ENCODE assay signal across 8 mouse cellular contexts in the genomic region with DNA sequence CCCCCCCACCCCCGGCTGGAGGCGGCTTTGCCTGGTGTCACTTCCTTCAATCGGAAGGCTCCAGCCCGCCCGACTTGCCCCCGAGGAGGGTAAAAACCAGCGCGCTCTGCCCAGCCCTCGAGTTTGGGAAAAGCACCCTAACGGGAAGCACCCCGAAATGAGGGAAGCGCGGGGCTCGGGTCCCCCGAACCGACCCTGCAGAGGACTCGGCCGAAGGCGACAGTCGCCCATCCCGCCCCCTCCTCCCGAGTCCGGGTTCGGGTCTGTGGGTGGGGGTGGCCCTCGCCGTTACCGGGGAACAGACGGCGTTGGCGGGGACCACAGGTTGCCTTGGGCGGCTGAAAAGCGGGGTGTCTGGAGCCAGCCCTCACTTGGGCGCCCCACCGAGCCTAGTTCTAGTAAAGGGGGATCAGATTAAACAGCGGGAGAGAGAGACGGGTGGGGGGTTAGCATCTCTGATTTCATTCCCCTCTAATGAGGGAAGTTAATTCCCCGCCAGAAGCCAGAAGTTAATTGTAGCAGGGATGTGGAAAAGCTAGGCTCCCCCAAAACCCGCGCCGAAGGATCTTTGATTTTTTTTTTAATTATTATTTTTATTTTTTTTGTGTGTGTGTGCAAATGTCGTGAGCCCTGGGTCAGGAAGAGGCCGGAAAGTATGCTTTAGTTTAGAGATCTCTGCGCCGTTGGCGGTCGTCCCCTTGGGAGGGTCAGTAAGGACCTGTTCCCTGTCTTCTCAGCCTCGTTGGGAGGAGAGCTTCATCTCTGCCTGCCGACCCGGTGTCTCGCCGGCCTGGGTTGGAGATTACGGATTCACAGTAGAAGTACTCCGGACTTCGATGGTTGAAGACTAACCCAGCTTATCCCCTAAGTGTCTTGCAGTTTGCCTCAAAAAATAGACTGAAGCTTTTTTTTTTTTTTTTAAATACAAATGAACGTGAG. TPM values are rescaled to one million over a fixed set of nuclear protein-coding genes. Genes with fewer than 3 reads are reported as not detected.
DNase-seq lines count a peak whose midpoint lies in the region; ATAC-seq and TF ChIP-seq lines count a peak whose summit lies in the region.

No protein-coding gene starts in this region.

- no peak for TF ChIP-seq CTCF in cerebellum, adult 2 months (IDR thresholded peaks at IDR 0.05; ENCODE audit: borderline replicate concordance, insufficient read depth, low read depth, low read length)
- no peak for TF ChIP-seq CTCF in forebrain, postnatal 0 days (IDR thresholded peaks at IDR 0.05; ENCODE audit: low read depth)
- no peak for TF ChIP-seq CTCF in lung, postnatal 0 days (IDR thresholded peaks at IDR 0.05)

- no peaks in the 10 kb centered on the region for H3K9me3 ChIP-seq in forebrain, postnatal 0 days (ENCODE audit: low read length)
- no peaks in the 10 kb centered on the region for H3K9me3 ChIP-seq in intestine, embryonic 16.5 days (ENCODE audit: control insufficient read depth, low read length)
- no peaks in the 10 kb centered on the region for H3K9me3 ChIP-seq in lung, postnatal 0 days (ENCODE audit: low read length)

- no peaks in the 10 kb centered on the region for H3K27me3 ChIP-seq in cerebellum, adult 2 months (ENCODE audit: control insufficient read depth, insufficient read depth, low read length)
- no peaks in the 10 kb centered on the region for H3K27me3 ChIP-seq in forebrain, postnatal 0 days (ENCODE audit: insufficient read depth, low read length)
- no peaks in the 10 kb centered on the region for H3K27me3 ChIP-seq in intestine, embryonic 16.5 days (replicated peaks; ENCODE audit: control insufficient read depth, insufficient read depth, low read length)
- no peaks in the 10 kb centered on the region for H3K27me3 ChIP-seq in lung, postnatal 0 days (replicated peaks; ENCODE audit: insufficient read depth, low read length)

- no peak for TF ChIP-seq POLR2A in cerebellum, adult 2 months (IDR thresholded peaks at IDR 0.05; ENCODE audit: borderline replicate concordance, insufficient read depth, low read length)

- H3K4me1 ChIP-seq in cerebellum, adult 2 months (ENCODE audit: control insufficient read depth, insufficient read depth, low read length), result peaks cover 12% of the 10 kb centered on the region
- peaks cover 9% of the 10 kb centered on the region; the same call in 1 of the 2 replicates for H3K4me1 ChIP-seq in forebrain, postnatal 0 days (ENCODE audit: insufficient read depth)
- H3K4me1 ChIP-seq in intestine, embryonic 16.5 days (ENCODE audit: control insufficient read depth, insufficient read depth, low read length), result peaks cover 12% of the 10 kb centered on the region
- no peaks in the 10 kb centered on the region for H3K4me1 ChIP-seq in lung, postnatal 0 days (ENCODE audit: insufficient read depth, low read depth, low read length)

- peak overlapping the region; percentile 85 for H3K9ac ChIP-seq in forebrain, postnatal 0 days
- H3K9ac ChIP-seq in intestine, embryonic 16.5 days (ENCODE audit: low read depth, low read length), result peak overlapping the region; percentile 92
- H3K9ac ChIP-seq in lung, postnatal 0 days (replicated peaks; ENCODE audit: low read depth), result peak overlapping the region; percentile 81

- peak; percentile 2 for ATAC-seq in forebrain, postnatal 0 days
- ATAC-seq in intestine, embryonic 16.5 days, result peak; percentile 10; the same call in 1 of the 2 replicates
- ATAC-seq in lung, postnatal 0 days, result peak; percentile 43

- TF ChIP-seq EP300 in lung, postnatal 0 days (IDR thresholded peaks at IDR 0.05), result no peak

- WGBS in cerebellum, adult 2 months, result under 1% methylated on average over 55 of the region's 55 CpGs
- under 1% methylated on average over 55 of the region's 55 CpGs for WGBS in forebrain, postnatal 0 days
- under 1% methylated on average over 55 of the region's 55 CpGs for WGBS in intestine, embryonic 16.5 days
- under 1% methylated on average over 47 of the region's 55 CpGs for WGBS in lung, postnatal 0 days

- peak overlapping the region; percentile 78 for H3K4me3 ChIP-seq in cerebellum, adult 2 months (replicated peaks; ENCODE audit: insufficient read depth, low read depth, low read length)
- H3K4me3 ChIP-seq in forebrain, postnatal 0 days (ENCODE audit: low read depth, low read length), result peak overlapping the region; percentile 82
- peak overlapping the region; percentile 99 for H3K4me3 ChIP-seq in intestine, embryonic 16.5 days (ENCODE audit: low read length)
- H3K4me3 ChIP-seq in lung, postnatal 0 days (ENCODE audit: low read depth, low read length), result peak overlapping the region; percentile 84

- H3K36me3 ChIP-seq in forebrain, postnatal 0 days (ENCODE audit: insufficient read depth), result peaks cover 28% of the 10 kb centered on the region
- peaks cover 15% of the 10 kb centered on the region for H3K36me3 ChIP-seq in intestine, embryonic 16.5 days (ENCODE audit: control insufficient read depth, insufficient read depth, low read length)
- peaks cover 13% of the 10 kb centered on the region; the same call in 1 of the 2 replicates for H3K36me3 ChIP-seq in lung, postnatal 0 days (ENCODE audit: insufficient read depth, low read length)

- DNase-seq in right cerebral cortex, postnatal 25 days, result peak; percentile 47
- no peak for DNase-seq in right cerebral cortex, postnatal 36 days (ENCODE audit: low spot score in 2 of 2)
- peak; percentile 49 to 59 for DNase-seq in cerebellum, adult 2 months
- no peak for DNase-seq in forebrain, postnatal 0 days
- no peak for DNase-seq in lung, postnatal 0 days (ENCODE audit: low spot score)
- peak; percentile 36 for DNase-seq in spleen, adult 12 weeks (ENCODE audit: low spot score)
- no peak for DNase-seq in urinary bladder, adult 2 months (ENCODE audit: low spot score)

- peak overlapping the region; percentile 90 for H3K4me2 ChIP-seq in forebrain, postnatal 0 days (ENCODE audit: low read depth)
- peak overlapping the region; percentile 77 for H3K4me2 ChIP-seq in intestine, embryonic 16.5 days (ENCODE audit: low read depth, low read length)
- H3K4me2 ChIP-seq in lung, postnatal 0 days (replicated peaks; ENCODE audit: low read depth, low read length), result peak overlapping the region; percentile 97

- 0 out of 2 replicates have a peak overlapping the region, but pooled peaks have one; percentile 51 for H3K27ac ChIP-seq in cerebellum, adult 2 months (ENCODE audit: insufficient read depth, low read length)
- H3K27ac ChIP-seq in forebrain, postnatal 0 days (ENCODE audit: low read depth, low read length), result peak overlapping the region; percentile 84; the same call in 1 of the 2 replicates
- peak overlapping the region; percentile 87 for H3K27ac ChIP-seq in intestine, embryonic 16.5 days (ENCODE audit: low read length)
- peak overlapping the region; percentile 87 for H3K27ac ChIP-seq in lung, postnatal 0 days (ENCODE audit: low read length)

RNA-seq across cellular contexts. Expression of gene Srsf9, which starts 0.9 kb away (rescaled TPM):
- polyA plus RNA-seq in cerebellum, adult 2 months (2012; rRNA removed), result 60.1 and 65.0 TPM in 2 replicates
- total RNA-seq in forebrain, postnatal 0 days (2014; rRNA removed), result 43.7 and 49.9 TPM in 2 replicates
- 112 and 117 TPM in 2 replicates for polyA plus RNA-seq in forebrain, postnatal 0 days (2015; fragmentation: Nextera tagmentation; extraction: Ambion mirVana)
- polyA plus RNA-seq in intestine, embryonic 16.5 days (2015; fragmentation: Nextera tagmentation; extraction: Ambion mirVana), result 67.9 and 121 TPM in 2 replicates
- 140 and 152 TPM in 2 replicates for polyA plus RNA-seq in lung, postnatal 0 days (2015; fragmentation: Nextera tagmentation; extraction: Ambion mirVana)
- polyA plus RNA-seq in urinary bladder, adult 2 months (2012; rRNA removed), result 56.7 and 60.4 TPM in 2 replicates

RNA-seq across cellular contexts. Expression of gene Gatc, which starts 13.1 kb away (rescaled TPM):
- 32.8 and 33.6 TPM in 2 replicates for polyA plus RNA-seq in cerebellum, adult 2 months (2012; rRNA removed)
- total RNA-seq in forebrain, postnatal 0 days (2014; rRNA removed), result 21.8 and 25.5 TPM in 2 replicates
- 34.8 and 40.2 TPM in 2 replicates for polyA plus RNA-seq in forebrain, postnatal 0 days (2015; fragmentation: Nextera tagmentation; extraction: Ambion mirVana)
- 23.4 and 23.9 TPM in 2 replicates for polyA plus RNA-seq in intestine, embryonic 16.5 days (2015; fragmentation: Nextera tagmentation; extraction: Ambion mirVana)
- 10.1 and 10.4 TPM in 2 replicates for polyA plus RNA-seq in lung, postnatal 0 days (2015; fragmentation: Nextera tagmentation; extraction: Ambion mirVana)
- polyA plus RNA-seq in urinary bladder, adult 2 months (2012; rRNA removed), result 13.6 and 18.0 TPM in 2 replicates

RNA-seq across cellular contexts. Expression of gene Triap1, which starts 13.1 kb away (rescaled TPM):
- 29.7 and 30.3 TPM in 2 replicates for polyA plus RNA-seq in cerebellum, adult 2 months (2012; rRNA removed)
- 17.3 and 22.8 TPM in 2 replicates for total RNA-seq in forebrain, postnatal 0 days (2014; rRNA removed)
- 60.5 and 68.0 TPM in 2 replicates for polyA plus RNA-seq in forebrain, postnatal 0 days (2015; fragmentation: Nextera tagmentation; extraction: Ambion mirVana)
- polyA plus RNA-seq in intestine, embryonic 16.5 days (2015; fragmentation: Nextera tagmentation; extraction: Ambion mirVana), result 62.0 and 67.4 TPM in 2 replicates
- polyA plus RNA-seq in lung, postnatal 0 days (2015; fragmentation: Nextera tagmentation; extraction: Ambion mirVana), result 51.1 and 54.9 TPM in 2 replicates
- 47.5 and 63.9 TPM in 2 replicates for polyA plus RNA-seq in urinary bladder, adult 2 months (2012; rRNA removed)

RNA-seq across cellular contexts. Expression of gene Cox6a1, which starts 20.9 kb away (rescaled TPM):
- 2,268 and 2,327 TPM in 2 replicates for polyA plus RNA-seq in cerebellum, adult 2 months (2012; rRNA removed)
- 628 and 701 TPM in 2 replicates for total RNA-seq in forebrain, postnatal 0 days (2014; rRNA removed)
- 1,510 and 1,858 TPM in 2 replicates for polyA plus RNA-seq in forebrain, postnatal 0 days (2015; fragmentation: Nextera tagmentation; extraction: Ambion mirVana)
- 1,462 and 1,500 TPM in 2 replicates for polyA plus RNA-seq in intestine, embryonic 16.5 days (2015; fragmentation: Nextera tagmentation; extraction: Ambion mirVana)
- polyA plus RNA-seq in lung, postnatal 0 days (2015; fragmentation: Nextera tagmentation; extraction: Ambion mirVana), result 819 and 1,023 TPM in 2 replicates
- polyA plus RNA-seq in urinary bladder, adult 2 months (2012; rRNA removed), result 940 and 1,078 TPM in 2 replicates

RNA-seq across cellular contexts. Expression of gene Dynll1, which starts 27.1 kb away (rescaled TPM):
- polyA plus RNA-seq in cerebellum, adult 2 months (2012; rRNA removed), result 381 and 416 TPM in 2 replicates
- total RNA-seq in forebrain, postnatal 0 days (2014; rRNA removed), result 259 and 351 TPM in 2 replicates
- 1,192 and 1,422 TPM in 2 replicates for polyA plus RNA-seq in forebrain, postnatal 0 days (2015; fragmentation: Nextera tagmentation; extraction: Ambion mirVana)
- polyA plus RNA-seq in intestine, embryonic 16.5 days (2015; fragmentation: Nextera tagmentation; extraction: Ambion mirVana), result 1,024 and 1,116 TPM in 2 replicates
- 1,317 and 1,524 TPM in 2 replicates for polyA plus RNA-seq in lung, postnatal 0 days (2015; fragmentation: Nextera tagmentation; extraction: Ambion mirVana)
- polyA plus RNA-seq in urinary bladder, adult 2 months (2012; rRNA removed), result 565 and 747 TPM in 2 replicates

Comparison
In these comparisons a context has a peak if more than half of its experiments do, and no peak if none do; other contexts are left out.
1. DNase-seq: peak in right cerebral cortex, postnatal 25 days (single experiment), cerebellum, adult 2 months (2 of 2) and spleen, adult 12 weeks (single experiment); none in right cerebral cortex, postnatal 36 days (0 of 2), forebrain, postnatal 0 days (single experiment), lung, postnatal 0 days (single experiment) and urinary bladder, adult 2 months (single experiment).
2. Peak in every context shown above with its lines, with median percentiles within 50 percentile points of each other: H3K27ac ChIP-seq, H3K4me3 ChIP-seq, ATAC-seq, H3K4me2 ChIP-seq and H3K9ac ChIP-seq.